Mouse (Mus musculus) embryo, embryonic 11 days (tissue): ENCODE results near the gene Gm11639.
"Not testable (repeated sequence)": the region's sequence is repeated elsewhere in the genome, so short reads cannot be mapped to it uniquely, and the experiment has no call there.

Experiments
- DNase-seq: peaks from one replicate; pipeline ENCODE4 v3.0.0-alpha.2; 2015

Gene Gm11639

DNA sequence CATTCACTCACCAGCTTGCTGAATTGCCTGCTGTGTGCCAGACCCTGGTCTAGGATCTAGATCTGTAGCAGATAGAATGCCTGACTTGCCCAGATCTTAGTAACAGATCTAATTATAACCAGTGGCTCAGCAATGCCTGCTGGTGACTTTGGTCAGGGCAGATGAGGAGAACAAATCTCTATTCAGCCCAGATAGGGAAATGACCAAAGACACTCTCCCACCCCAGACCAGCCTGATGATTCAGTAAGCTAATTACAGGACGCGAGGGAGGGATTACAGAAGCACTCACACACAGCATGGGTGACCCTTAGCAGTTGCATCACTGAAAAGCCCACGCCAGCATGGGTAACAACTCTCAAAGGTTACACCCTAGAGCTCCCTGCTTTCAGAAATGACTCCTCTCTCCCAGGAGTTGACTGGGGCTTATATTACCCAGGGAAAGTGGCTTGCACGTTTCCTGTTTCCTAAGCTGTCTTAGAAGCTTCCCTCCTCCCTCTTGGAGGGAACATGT lies 435.1 kb downstream of the Gm11639 start:
- DNase-seq = no peak

DNA sequence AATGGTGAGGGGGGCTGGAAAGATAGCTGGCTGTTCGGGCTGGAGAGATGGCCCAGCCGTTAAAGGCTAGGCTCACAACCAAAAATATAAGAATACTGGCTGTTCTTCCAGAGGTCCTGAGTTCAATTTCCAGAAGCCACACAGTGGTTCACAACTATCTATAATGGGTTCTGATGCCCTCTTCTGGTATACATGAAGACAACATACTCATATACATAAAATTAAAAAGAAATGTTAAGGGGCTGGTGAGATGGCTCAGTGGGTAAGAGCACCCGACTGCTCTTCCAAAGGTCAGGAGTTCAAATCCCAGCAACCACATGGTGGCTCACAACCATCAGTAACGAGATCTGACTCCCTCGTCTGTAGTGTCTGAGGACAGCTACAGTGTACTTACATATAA lies 436.3 kb downstream of the Gm11639 start:
- not testable (repeated sequence) for DNase-seq

DNA sequence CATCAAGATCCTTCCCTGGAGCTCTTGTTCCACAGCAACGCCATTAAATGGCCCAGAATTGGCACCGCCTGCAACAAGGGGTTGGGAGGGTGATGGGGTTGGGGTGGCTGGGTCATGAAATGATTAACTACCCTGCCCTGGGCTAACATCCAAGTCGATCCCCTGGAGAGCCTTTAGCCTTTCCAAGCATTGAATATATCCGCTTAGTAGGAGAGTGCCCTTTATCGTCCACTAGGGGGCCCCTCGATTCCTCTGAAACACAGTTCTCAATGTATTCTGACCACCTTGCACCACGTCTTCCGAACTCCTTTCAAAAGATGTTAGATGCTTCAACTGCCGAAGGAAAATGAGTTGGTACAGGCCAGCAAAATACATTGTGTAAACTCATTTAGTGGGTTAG lies 438.5 kb downstream of the Gm11639 start:
- DNase-seq = peak; percentile 87

DNA sequence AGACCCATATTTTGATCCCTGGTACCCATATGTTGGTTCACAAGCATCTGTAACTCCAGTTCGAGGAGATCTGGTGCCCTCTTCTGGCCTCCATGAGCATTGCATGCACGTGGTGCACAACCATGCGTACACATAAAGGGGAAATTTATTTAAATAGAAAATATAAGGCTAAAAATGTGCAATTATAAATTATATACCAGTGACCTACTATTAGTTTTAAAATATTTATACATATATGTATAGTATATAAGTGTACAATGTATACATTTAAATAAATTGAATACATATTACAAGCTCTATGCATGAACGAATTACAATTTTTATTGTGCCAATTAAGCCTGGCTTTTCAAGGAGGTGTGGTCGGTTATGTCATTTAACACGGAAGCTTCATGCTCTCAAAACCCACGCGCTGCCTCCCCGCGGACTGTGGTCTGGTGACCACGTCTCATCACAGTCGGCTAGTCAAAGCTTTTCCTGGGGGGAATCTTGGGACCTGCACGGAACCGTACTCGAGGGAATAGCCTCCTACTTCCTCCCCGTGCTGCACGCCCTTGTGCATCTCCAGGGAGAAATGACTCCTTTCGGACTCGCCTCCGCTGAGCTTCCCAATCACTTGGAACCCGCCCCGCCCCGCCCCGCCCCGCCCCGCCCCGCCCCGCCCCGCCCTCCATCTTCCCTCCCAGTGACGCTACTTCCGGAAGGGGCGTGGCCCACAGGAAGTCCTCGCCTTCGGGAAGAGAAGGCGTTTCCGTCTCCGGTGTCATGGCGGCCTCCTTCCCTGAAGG lies 440.4 kb downstream of the Gm11639 start, which contains the start of gene Mettl2:
TSS of gene Mettl2 (plus strand) at position 691 of the 785 bp plus-strand sequence.
- DNase-seq = peak; percentile 95

DNA sequence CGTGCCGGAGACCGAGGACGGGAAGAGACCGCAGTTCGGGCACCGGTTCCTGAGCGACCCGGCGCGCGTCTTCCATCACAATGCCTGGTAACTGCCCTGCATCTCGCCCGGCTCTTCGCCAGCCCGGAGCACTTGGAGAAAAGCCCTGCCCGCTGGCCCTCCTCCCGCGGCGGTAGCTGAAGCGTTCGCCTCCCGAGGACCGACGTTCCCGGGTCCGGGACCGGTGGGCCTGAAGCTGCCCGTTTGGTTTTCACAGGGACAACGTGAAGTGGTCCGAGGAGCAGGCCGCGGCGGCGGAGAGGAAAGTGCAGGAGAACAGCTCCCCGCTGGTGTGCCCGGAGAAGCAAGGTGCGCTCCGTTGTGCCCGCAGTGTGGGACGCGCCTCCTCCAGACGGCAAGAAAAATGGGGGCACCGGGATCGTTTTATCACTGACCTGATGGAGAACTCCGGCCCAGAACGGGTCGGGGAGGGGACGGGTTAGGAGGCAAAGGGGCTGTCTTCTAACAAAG lies 441.1 kb downstream of the Gm11639 start:
- DNase-seq = no peak

DNA sequence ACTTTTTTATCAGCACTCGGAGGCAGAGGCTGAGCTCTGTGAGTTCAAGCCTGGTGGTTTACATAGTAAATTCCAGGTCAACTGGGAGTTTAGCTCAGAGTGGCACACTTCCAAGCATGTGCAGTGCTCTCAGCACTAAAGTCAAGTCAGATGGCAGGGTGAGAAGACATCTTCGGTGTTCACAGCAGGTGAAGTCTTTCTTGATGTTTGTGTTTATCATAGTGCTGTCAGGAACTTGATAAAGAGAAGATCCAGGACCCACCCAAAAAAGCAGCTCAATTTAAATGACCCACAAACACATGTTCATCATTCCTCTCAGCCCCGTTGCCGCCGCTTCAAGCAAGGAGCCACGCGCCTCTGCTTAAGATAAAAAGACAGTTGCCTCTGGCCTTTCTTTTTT lies 450.2 kb downstream of the Gm11639 start:
- no peak for DNase-seq

DNA sequence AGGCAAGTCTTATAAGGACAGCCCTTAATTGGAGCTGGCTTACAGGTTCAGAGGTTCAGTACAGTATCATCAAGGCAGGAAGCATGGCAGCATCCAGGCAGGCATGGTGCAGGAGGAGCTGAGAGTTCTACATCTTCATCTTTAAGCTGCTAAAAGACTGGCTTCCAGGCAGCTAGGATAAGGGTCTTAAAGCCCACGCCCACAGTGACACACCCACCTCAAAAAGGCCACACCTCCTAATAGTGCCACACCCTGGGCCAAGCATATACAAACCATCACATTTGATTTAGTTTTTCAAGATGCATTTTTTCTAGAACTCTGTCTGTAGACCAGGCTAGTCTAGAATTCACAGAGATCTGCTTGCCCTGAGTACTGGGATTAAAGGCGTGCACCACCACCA lies 451.7 kb downstream of the Gm11639 start:
- DNase-seq = not testable (repeated sequence)

DNA sequence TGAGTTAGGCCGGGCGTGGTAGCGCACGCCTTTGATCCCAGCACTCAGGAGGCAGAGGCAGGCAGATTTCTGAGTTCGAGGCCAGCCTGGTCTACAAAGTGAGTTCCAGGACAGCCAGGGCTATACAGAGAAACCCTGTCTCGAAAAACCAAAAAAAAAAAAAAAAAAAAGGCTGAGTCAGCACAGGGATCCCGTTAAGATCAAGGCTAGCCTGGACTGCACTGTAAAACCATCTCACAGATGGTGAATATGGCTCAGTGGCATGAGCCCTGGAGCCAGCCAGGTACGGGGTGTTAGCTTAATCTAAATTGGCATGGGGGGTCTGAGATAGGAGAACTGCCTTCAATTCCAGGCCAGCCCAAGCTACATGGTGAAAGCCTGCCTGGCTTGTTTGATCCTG lies 455.0 kb downstream of the Gm11639 start:
- not testable (repeated sequence) for DNase-seq

DNA sequence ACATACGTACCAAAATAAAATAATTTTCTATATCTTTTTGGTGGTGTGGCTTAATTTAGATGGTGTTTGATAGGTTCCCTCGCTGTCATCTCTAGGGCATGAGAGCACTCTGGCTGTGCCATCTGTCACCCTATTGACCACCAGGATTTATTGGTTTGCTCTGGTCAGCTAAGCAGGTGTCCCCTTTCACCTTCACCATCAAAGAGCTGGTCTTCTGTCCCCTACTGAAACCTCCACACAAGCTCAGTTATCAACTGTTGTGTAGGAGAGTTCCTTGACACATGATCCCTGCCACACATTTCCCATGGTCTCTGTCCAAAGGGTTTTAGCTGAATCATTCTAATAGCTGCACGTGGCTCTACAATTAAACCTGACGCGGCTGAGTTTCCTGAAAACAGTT lies 455.6 kb downstream of the Gm11639 start:
- DNase-seq = no peak

DNA sequence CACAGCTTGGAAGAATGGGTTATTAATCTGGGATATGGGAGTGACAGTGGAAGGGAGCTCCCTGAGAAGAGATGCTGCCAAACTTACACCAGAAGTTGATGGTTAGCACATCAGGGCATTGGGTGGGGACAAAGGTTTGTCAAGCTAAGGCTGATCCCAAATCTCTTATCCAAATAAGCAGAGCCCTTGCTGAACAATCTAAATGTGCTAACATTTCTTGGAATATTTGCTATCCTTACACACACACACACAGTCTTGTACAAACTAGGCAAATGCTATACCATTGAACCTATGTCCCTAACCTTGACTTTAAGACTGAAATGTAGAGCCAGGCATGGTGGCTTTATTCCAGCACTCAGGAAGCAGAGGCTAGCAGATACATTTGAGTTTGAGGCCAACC lies 458.1 kb downstream of the Gm11639 start:
- no peak for DNase-seq

DNA sequence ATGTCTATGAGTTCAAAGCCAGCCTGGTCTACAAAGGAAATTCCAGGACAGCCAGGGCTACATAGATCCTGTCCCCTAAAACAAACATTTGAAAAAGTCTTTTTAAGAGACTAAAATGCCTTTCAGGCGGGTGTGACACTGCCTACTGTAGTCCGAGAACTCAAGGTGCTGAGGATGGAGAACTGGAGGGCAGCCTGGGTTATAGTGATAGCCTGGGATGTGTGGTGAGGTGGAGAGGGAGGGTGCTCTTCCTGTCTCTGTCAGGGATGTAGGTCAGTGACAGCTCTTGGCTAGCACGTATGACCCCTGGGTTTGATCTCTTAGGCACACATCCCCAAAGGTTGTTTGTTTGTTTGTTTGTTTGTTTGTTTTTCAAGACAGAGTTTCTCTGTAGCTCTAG lies 458.6 kb downstream of the Gm11639 start:
- DNase-seq = no peak

DNA sequence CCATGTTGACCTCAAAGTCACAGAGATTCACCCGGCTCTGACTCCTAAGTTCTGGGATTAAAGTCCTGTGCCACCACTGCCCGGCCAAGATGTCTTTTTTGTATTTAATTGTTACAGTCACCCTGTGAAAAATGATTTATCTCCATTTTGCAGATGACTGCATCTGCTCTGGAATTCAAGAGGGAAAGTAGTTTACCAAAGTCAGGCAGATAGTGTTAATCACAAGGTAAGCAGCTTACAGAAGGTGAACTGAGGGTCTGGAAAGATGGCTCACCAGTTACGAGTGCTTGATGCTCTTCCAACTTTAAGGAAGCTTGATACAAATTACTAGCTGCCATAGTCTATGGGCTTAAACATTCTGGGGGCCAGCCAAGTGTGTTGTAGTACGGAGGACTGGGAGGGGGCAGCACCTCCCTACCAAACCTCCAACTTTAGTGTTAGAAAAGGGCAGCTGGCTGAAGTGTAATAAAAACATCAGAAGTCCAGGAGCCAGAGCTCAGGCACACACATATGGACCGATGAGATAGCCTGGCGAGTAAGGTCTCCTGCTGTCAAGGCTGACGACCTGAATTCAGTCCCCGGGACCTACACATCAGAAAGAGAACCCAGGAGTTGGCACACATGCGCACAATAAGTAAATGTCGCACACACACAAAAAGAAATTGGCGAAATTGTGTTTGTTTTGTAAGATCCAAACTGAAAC lies 459.2 kb downstream of the Gm11639 start:
- no peak for DNase-seq

DNA sequence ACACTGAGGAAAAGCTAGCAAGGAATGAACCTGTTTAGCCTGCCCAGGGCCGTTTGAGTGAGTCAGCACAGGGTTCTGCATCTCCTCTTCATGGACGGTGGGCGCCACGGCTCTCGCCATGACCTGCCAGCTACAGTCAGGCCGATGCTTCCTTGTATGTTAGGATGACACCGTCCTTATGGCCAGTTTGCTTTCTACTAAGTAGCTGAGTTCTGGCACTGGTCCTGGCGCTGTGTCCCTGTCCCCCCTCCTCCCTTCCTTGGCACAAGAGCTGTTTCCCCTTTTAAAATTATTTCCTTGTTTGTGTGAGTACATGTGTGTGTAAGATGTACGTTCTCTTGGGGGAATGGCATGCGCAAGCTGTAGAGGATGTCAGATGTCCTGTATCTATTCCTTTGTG lies 459.7 kb downstream of the Gm11639 start:
- no peak for DNase-seq

DNA sequence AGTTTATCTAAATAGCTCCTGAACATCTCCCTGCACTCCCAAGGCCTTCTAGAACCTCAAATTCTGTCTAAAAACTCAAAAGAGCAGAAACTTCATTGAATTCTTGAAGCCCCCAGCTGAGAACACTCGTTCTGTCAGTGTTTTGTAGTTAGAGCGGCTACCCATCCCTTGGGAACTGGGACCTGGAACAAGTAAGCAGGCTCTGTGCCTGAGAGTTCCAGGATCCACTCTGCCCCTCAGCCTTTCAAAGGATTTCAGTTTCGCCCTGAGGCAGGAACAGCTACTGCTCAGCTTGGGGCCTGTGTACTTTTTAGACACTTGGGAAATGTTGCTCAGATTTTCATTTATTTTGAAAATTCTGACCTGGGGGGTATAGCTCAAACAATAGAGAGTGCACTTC lies 461.1 kb downstream of the Gm11639 start, which contains the start of gene Gm10842:
TSS of gene Gm10842 (plus strand) at position 301 of the 400 bp plus-strand sequence.
- DNase-seq = no peak

DNA sequence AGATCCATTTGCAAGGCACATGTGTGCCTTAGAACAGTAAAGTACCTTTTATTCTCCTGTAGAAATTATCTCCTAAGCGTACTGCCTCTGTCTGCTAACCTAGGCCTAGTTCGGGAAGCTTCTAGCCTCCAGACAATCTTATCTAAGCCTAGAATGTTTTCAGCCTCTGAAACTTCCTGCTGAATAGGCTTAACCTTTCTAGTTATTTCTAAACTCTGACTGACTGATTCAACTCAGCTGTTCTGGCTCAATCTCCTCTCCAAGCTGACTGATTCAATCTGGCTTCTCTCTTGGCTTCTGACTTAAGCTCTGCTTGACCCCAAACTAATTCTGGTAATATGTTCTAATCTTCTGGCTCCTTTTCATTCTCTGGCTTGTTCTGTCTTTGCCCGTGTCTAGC lies 463.8 kb downstream of the Gm11639 start:
- no peak for DNase-seq

DNA sequence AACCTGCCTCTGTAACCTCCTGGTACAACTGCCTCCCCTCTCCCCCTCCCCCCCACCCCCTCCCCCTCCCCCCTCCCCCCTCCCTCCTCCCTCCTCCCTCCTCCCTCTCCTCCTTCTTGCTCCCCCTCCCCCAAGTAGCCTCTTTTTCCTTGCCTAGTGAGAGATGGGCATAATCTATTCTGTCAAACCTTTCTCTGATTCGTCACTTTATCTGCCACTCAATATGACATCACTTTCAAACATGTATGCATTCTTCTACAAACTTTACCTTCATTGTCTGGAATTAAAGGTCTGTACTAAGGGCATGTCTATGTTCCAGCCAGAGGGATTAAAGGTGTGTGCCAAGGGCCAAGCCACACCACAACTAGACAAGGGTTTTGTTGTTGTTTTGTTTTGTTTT lies 464.3 kb downstream of the Gm11639 start:
- DNase-seq = no peak

DNA sequence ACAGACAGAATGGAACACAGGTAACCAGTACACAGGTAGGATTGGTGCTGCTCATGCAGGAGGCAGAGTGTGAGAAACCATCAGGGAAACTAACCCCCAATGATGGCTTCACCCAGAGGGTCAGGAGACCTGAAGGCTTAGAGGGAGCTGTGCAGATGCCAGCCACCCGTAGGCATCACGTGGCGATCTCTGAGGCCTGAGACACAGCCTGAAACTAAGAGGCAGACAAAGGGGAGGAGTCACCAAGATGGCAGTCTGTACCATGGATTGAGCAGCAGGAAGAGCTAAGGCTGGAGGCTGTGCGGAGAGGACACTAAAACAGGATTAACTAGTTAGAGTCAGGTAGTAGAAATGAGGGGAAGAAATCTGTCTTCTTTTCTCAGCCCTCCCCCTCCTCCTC lies 465.2 kb downstream of the Gm11639 start:
- no peak for DNase-seq

DNA sequence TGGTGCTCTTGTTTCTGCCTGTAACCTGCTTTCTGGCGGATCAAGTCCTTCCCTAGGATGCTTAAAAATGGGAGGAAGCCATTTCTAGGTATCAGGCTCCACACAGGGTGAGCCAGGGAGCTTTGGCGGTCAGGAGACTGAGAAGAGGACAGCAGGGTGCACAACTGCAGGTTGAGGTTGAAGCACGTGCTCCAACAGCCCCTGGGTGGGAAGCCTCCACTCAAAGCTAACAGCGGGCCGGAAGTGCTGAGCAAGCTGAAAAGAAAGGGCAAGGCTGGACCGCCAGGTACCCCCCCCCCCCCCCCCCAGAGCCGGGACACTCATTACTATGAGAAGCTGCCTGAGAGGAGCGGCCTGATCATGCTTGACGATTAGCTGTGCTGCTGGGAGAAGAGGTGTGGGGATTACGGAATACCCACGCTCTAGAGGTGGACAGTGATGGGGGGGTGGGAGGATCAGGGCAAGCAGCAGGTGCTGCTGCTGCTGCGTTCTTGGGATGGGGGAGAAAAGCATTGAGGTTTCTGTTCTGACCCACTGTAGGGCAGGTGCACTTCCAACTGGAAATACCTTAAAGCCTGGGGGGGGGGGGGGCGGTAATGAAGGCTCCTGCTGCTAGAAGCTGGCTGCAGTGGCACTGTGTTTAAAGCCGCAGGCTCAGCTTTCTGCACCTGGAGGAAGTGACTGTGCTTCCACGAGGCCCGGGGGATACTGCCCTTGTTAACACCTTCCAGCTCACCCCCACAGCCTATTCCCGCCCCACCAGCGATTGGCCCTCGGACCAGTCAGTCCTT lies 465.9 kb downstream of the Gm11639 start:
- DNase-seq = peak; percentile 21

DNA sequence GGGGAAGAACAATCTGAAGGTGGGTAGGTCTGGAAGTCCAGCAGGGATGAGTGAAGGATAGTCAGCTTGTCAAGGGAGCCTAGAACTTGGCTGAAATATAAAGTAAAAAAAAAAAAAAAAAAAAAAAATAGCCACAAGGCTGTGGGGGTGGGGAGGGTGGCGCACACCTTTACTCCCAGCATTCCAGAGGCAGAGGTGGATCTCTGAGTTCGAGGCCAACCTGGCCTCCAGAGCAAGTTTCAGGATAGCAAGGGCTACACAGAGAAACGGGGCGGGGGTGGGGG lies 466.5 kb downstream of the Gm11639 start:
- DNase-seq = no peak

DNA sequence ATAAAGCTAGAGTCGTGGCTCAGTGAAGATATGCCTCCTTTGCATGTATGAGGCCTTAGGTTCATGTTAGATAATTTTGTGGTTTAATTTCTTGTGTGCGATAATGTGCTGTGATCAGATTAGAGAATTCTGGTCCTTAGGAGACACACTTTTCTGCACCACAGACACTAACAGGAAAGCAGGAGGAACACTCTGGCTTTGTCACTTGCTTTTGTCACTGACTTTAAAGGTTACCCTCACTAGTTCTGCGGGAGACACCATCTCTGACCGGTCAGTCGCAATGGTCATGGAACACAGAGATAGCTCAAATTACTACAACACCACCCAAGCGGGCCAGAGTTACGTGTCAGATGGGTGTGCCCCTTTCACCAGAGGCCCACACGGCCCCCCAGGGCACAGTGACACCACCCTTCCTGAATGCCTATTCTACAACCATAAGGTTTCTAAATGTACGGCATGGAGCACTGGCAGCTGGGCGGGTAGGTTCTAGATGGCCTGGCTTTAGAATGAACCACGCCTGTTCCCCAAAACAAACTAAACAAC lies 466.9 kb downstream of the Gm11639 start:
- DNase-seq = no peak

DNA sequence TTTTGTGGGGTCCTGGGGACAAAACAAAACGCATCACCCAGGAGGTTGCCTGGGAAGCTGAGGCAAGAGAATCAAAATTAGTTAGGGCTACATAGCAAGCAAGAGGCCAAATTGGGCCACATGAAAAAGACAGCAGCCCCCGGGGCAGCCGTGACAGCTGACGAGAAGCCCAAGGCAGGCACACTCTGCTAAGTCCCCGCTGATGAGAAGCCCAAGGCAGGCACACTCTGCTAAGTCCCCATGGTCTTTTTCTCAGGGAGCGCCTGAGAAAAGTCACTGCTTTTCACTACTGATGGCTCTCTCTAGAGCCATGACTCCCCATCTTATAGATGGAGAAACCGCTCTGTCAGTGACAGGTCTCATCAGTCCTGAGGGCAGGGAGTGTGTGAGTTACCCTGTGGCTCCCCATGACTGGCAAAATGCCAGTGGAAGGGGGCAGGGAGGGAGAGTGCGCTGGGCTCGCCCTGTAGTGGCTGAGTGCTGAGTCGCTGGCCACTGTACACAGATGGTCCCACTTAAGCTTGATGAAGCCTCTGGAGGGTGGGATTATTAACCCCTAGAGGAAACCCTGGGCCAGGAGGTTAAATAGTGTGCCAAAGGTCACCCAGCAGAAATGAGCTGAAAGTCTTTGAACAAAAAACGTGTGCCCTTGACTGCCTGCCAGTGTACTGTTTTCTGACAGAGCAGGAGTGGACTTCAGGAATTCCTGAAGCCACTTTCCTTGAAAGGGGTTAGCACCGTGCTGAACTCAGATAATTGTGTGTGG lies 467.7 kb downstream of the Gm11639 start:
- DNase-seq = peak; percentile 79

DNA sequence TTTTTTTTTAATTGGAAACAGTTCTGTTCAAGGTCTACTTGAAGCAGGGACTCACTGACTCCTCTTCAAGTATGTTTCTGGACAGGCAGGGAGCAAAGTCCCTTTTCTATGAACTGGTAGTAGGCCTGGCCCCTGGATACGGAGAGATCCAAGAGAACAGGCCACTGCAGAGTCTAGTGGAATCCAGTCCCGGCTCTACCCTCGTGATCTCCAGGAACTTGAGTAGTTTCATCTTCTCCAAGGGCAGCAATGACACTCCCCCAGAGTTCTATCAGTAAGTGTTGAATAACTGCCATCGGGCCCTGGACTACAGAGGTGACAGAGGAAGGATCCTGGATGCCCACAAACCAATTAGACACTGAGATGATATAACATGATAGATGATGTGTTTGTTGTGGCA lies 470.4 kb downstream of the Gm11639 start:
- DNase-seq = no peak
